Mouse (Mus musculus) CH12.LX (cell line): Measurements from ENCODE around the gene Tymp. TPM values are rescaled to one million over a fixed set of nuclear protein-coding genes. Genes with fewer than 3 reads are reported as not detected.
A peak's percentile ranks its signal among the peaks of the same experiment; 100 is the strongest.

Experiments used
- DNase-seq: peaks from one replicate; pipeline ENCODE4 v3.0.0-alpha.2; 2013; ENCODE audit errors: extremely low read depth
- H3K27ac ChIP-seq: 2 replicates; pipeline ENCODE4 v1.5.1; 2012; ENCODE audit warnings: low read depth, mild to moderate bottlenecking, control low read depth, moderate library complexity; ENCODE audit not compliant: insufficient read depth
- H3K27me3 ChIP-seq: replicated peaks from 2 replicates; pipeline ENCODE3; 2012; ENCODE audit warnings: inconsistent platforms
- H3K36me3 ChIP-seq, 2 experiments: replicated peaks in 1 of 2; 2 replicates each; pipeline versions ENCODE3 to v1.6.1; 2012; ENCODE audit warnings: inconsistent platforms in 1 of 2, low read length in 1 of 2, mild to moderate bottlenecking in 1 of 2, mixed read lengths in 1 of 2, moderate library complexity in 1 of 2; ENCODE audit not compliant: control insufficient read depth in 1 of 2, insufficient read depth in 1 of 2
- H3K4me1 ChIP-seq, 2 experiments: 2 replicates each; pipeline ENCODE4 v1.6.1; 2012; ENCODE audit warnings: inconsistent platforms in 1 of 2, moderate library complexity in 1 of 2; ENCODE audit not compliant: insufficient read depth in 2 of 2, control insufficient read depth in 1 of 2
- H3K4me2 ChIP-seq: 2 replicates; pipeline ENCODE4 v1.6.1; 2012; ENCODE audit warnings: low read depth, mild to moderate bottlenecking, control low read depth; ENCODE audit not compliant: poor library complexity, insufficient read depth, severe bottlenecking
- H3K4me3 ChIP-seq, 3 experiments: fragments of 150-350 bp in 1 of 3; sonication (generic) in 1 of 3; replicated peaks in 1 of 3; 2 replicates each; pipeline versions ENCODE3 to v1.5.1; 2011 to 2012; ENCODE audit warnings: low read depth in 2 of 3, low read length in 2 of 3, mild to moderate bottlenecking in 2 of 3, moderate library complexity in 2 of 3, control low read depth in 1 of 3, improper control_type of control experiment in 1 of 3, inconsistent platforms in 1 of 3, mixed read lengths in 1 of 3; ENCODE audit not compliant: poor library complexity in 1 of 3
- H3K79me2 ChIP-seq: replicated peaks from 2 replicates; pipeline ENCODE4 v1.6.1; 2012; ENCODE audit warnings: mild to moderate bottlenecking, moderate library complexity; ENCODE audit not compliant: control insufficient read depth, poor library complexity, insufficient read depth, severe bottlenecking; ENCODE audit errors: extremely low read depth
- H3K9ac ChIP-seq: 2 replicates; pipeline ENCODE4 v1.6.1; 2012; ENCODE audit warnings: low read depth, mild to moderate bottlenecking, control low read depth, moderate library complexity; ENCODE audit not compliant: insufficient read depth
- H3K9me3 ChIP-seq: replicated peaks from 2 replicates; pipeline ENCODE3; 2012; ENCODE audit warnings: low read length, inconsistent platforms, mixed read lengths
- BHLHE40 ChIP-seq: IDR thresholded peaks from 2 replicates; pipeline ENCODE4 v1.6.1; 2011; ENCODE audit warnings: mild to moderate bottlenecking, low read depth, low read length, improper control_type of control experiment
- CHD1 ChIP-seq: IDR thresholded peaks from 2 replicates; pipeline ENCODE4 v1.6.1; 2012; ENCODE audit warnings: low read depth, low read length, improper control_type of control experiment, inconsistent platforms
- E2F4 ChIP-seq: IDR thresholded peaks from 2 replicates; pipeline ENCODE4 v1.6.1; 2011; ENCODE audit warnings: low read depth, low read length, improper control_type of control experiment; ENCODE audit not compliant: insufficient replicate concordance
- EP300 ChIP-seq: IDR thresholded peaks from 2 replicates; pipeline ENCODE4 v1.6.1; 2011; ENCODE audit warnings: low read length, improper control_type of control experiment
- IRF4 ChIP-seq: IDR thresholded peaks from 2 replicates; pipeline ENCODE4 v1.6.1; 2014; ENCODE audit warnings: low read depth, mild to moderate bottlenecking, inconsistent platforms, low read length, improper control_type of control experiment
- NELFE ChIP-seq: IDR thresholded peaks from 2 replicates; pipeline ENCODE4 v1.6.1; 2011; ENCODE audit warnings: low read depth, low read length, improper control_type of control experiment
- NRF1 ChIP-seq: IDR thresholded peaks from 2 replicates; pipeline ENCODE4 v1.6.1; 2014; ENCODE audit warnings: low read depth, mild to moderate bottlenecking, inconsistent platforms, low read length, improper control_type of control experiment, moderate library complexity
- RAD21 ChIP-seq: IDR thresholded peaks from 2 replicates; pipeline ENCODE4 v1.6.1; 2011; ENCODE audit warnings: low read depth, mild to moderate bottlenecking, low read length, improper control_type of control experiment, moderate library complexity
- SIN3A ChIP-seq: IDR thresholded peaks from 2 replicates; pipeline ENCODE4 v1.6.1; 2012; ENCODE audit warnings: low read length, improper control_type of control experiment, inconsistent platforms
- TBP ChIP-seq: conservative IDR thresholded peaks from 2 replicates; pipeline ENCODE4 v1.6.1; 2011; ENCODE audit warnings: low read depth, low read length, improper control_type of control experiment
- ZC3H11A ChIP-seq: IDR thresholded peaks from 2 replicates; pipeline ENCODE4 v1.6.1; 2012; ENCODE audit warnings: low read depth, mild to moderate bottlenecking, inconsistent platforms, low read length, improper control_type of control experiment
- ZMIZ1 ChIP-seq: IDR thresholded peaks from 2 replicates; pipeline ENCODE4 v1.6.1; 2012; ENCODE audit warnings: low read depth, mild to moderate bottlenecking, inconsistent platforms, low read length, improper control_type of control experiment
- dilution Hi-C: fragments of 300-500 bp; cut with MboI; formaldehyde crosslinking; loops from 2 replicates; pipeline ENCODE4 v1.14.3; 2020; ENCODE audit warnings: low sequenced_read_pairs; ENCODE audit not compliant: extremely low pct_unique_long_range_greater_than_20kb, extremely low pct_ligation_motif_present
- in situ Hi-C: fragments of 300-500 bp; cut with MboI; formaldehyde crosslinking; loops from 3 replicates; pipeline ENCODE4 v1.14.3; 2019; ENCODE audit warnings: low sequenced_read_pairs, low pct_ligation_motif_present, low pct_unique_long_range_greater_than_20kb, mixed read lengths
- polyA plus RNA-seq: library from polyadenylated mRNA; unstranded; fragments of >175 nt; gene quantifications from 2 replicates; pipeline ENCODE4 v1.2.1, GENCODE M21; 2012; ENCODE audit warnings: low read depth; ENCODE audit not compliant: insufficient read length
- total RNA-seq, 2 experiments: library from RNA; depleted of rRNA; stranded (reverse); fragments of 300-350 nt in 1 of 2; fragments of >200 nt in 1 of 2; gene quantifications; 2 replicates each; pipeline ENCODE4 v1.2.3; 2012 to 2014

The Tymp gene
- total and polyA plus RNA-seq, 3 experiments = 1.4 to 2.4 (median 1.5) TPM

GRCm38 (mm10) chr15:89374801-89375534 is 1.9 kb downstream of the Tymp start:
- H3K79me2 ChIP-seq = no peaks in the 10 kb centered on the region
- peaks cover 13% of the 10 kb centered on the region for H3K9me3 ChIP-seq
- H3K36me3 ChIP-seq = peaks cover 27 to 29% of the 10 kb centered on the region in 2 experiments
- no peak overlapping the region for H3K9ac ChIP-seq
- H3K27ac ChIP-seq = no peak overlapping the region
- H3K4me2 ChIP-seq = no peak overlapping the region
- H3K27me3 ChIP-seq = no peaks in the 10 kb centered on the region
- in situ Hi-C loops = loop anchor here (25.0 kb wide), 1 partner anchor 263 kb away; the partner anchor contains the start of gene Tubgcp6
- peaks cover 0 to 26% of the 10 kb centered on the region in 2 experiments; a peak in 2 of 4 replicates for H3K4me1 ChIP-seq
- no peak overlapping the region for H3K4me3 ChIP-seq
- TF ChIP-seq SIN3A (no peak), NRF1 (no peak), ZMIZ1 (no peak), NELFE (no peak), EP300 (no peak), E2F4 (no peak)
- TF ChIP-seq, all 38 proteins: peak for 0
- no peak for DNase-seq
- dilution Hi-C loops = no loop called here

GRCm38 (mm10) chr15:89374340-89374739 is 2.5 kb downstream of the Tymp start:
- no peak overlapping the region for H3K4me2 ChIP-seq
- H3K79me2 ChIP-seq = no peaks in the 10 kb centered on the region
- dilution Hi-C loops (no loop called here), in situ Hi-C loops (loop anchor here (25.0 kb wide), 1 partner anchor 262 kb away; the partner anchor contains the start of gene Tubgcp6)
- peaks cover 0 to 26% of the 10 kb centered on the region in 2 experiments; a peak in 2 of 4 replicates for H3K4me1 ChIP-seq
- no peak for DNase-seq
- H3K27ac ChIP-seq = no peak overlapping the region
- H3K9ac ChIP-seq = peak overlapping the region; percentile 83; the same call in 1 of the 2 replicates
- TF ChIP-seq BHLHE40 (no peak), ZC3H11A (no peak), RAD21 (no peak), CHD1 (no peak), SIN3A (no peak), IRF4 (no peak), TBP (no peak)
- peak overlapping the region; percentile 80 to 96 (median 81) for H3K4me3 ChIP-seq
- H3K27me3 ChIP-seq = no peaks in the 10 kb centered on the region
- peaks cover 33 to 36% of the 10 kb centered on the region in 2 experiments for H3K36me3 ChIP-seq
- peaks cover 13% of the 10 kb centered on the region for H3K9me3 ChIP-seq
